In the genomic region with DNA sequence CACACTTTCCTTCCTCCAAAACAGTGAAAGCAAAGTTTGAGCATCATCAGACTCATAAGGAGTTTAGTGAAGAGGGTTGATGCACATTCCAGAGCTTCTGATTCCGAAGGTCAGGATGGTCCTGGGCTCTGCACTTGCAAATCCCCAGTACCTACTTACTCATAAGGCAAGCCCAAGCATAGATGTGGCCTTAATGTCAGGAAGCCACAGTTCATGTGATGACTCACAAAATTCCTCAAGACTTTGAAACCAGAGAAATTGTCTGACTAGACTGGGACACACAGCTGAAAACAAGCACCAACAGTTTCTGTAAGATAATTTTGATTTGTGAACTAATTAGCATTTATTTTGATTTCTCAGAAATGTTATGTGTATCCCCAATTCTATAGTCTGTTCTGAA, we compare ENCODE assay signal across 16 mouse cellular contexts.
"Had no signal": no experiment of that assay in that cellular context is flagged by ENCODE, and none has a peak within 500 bp of the region (broad histone marks: within the 10 kb centered on the region; RNA-seq: fewer than 3 reads in every experiment).

No protein-coding gene starts in this region.

- DNase-seq: lung, adult 18-20 months; lung, embryonic 14.5 days; lung, postnatal 10 days; lung, postnatal 4 days; retina, postnatal 1 day; right cerebral cortex, adult 18-20 months; right cerebral cortex, postnatal 25 days; right cerebral cortex, postnatal 4 days; spleen, adult 18-20 months; thymus, adult 18-20 months; thymus, postnatal 14 days; thymus, postnatal 36 days had no signal

- H3K36me3 ChIP-seq: midbrain, embryonic 13.5 days; midbrain, embryonic 15.5 days; neural tube, embryonic 13.5 days; neural tube, embryonic 15.5 days had no signal

- H3K27me3 ChIP-seq: midbrain, embryonic 13.5 days; midbrain, embryonic 15.5 days; neural tube, embryonic 13.5 days; neural tube, embryonic 15.5 days had no signal

- ATAC-seq: midbrain, embryonic 13.5 days had no signal

- H3K4me3 ChIP-seq: midbrain, embryonic 13.5 days; midbrain, embryonic 15.5 days; neural tube, embryonic 13.5 days; neural tube, embryonic 15.5 days had no signal
